Mouse (Mus musculus) heart, postnatal 0 days (tissue): ENCODE results near the gene Dnajc27. TPM values are rescaled to one million over a fixed set of nuclear protein-coding genes. Genes with fewer than 3 reads are reported as not detected.

Experiments
- ATAC-seq: fragments of 200-750 bp; cut with Nextera tagmentation; 2 replicates; pipeline ENCODE4 v1.8.0; 2017; ENCODE audit warnings: low read depth, moderate number of reproducible peaks, moderate library complexity; ENCODE audit not compliant: insufficient read depth
- DNase-seq: peaks from one replicate; pipeline ENCODE4 v3.0.0-alpha.2; 2016; ENCODE audit warnings: low spot score
- H3K27ac ChIP-seq: fragments of 300-500 bp; sonication (generic); 2 replicates; pipeline ENCODE4 v1.5.1; 2014; ENCODE audit warnings: low read depth, mild to moderate bottlenecking
- H3K27me3 ChIP-seq: fragments of 300-500 bp; sonication (generic); 2 replicates; pipeline ENCODE4 v1.6.1; 2014; ENCODE audit warnings: low read length, mixed read lengths; ENCODE audit not compliant: control insufficient read depth, insufficient read depth
- H3K36me3 ChIP-seq: fragments of 300-500 bp; sonication (generic); replicated peaks from 2 replicates; pipeline ENCODE4 v1.6.1; 2014; ENCODE audit warnings: low read length, mixed read lengths; ENCODE audit not compliant: control insufficient read depth, insufficient read depth
- H3K4me1 ChIP-seq: fragments of 300-500 bp; sonication (generic); 2 replicates; pipeline ENCODE4 v1.6.1; 2014; ENCODE audit warnings: antibody characterized with exemption; ENCODE audit not compliant: control insufficient read depth, insufficient read depth
- H3K4me2 ChIP-seq: fragments of 300-500 bp; sonication (generic); 2 replicates; pipeline ENCODE4 v1.6.1; 2014; ENCODE audit warnings: low read depth, mild to moderate bottlenecking, low read length, moderate library complexity
- H3K4me3 ChIP-seq: fragments of 300-500 bp; sonication (generic); 2 replicates; pipeline ENCODE4 v1.5.1; 2014; ENCODE audit warnings: low read depth, low read length
- H3K9ac ChIP-seq: fragments of 300-500 bp; sonication (generic); replicated peaks from 2 replicates; pipeline ENCODE4 v1.6.1; 2014; ENCODE audit warnings: low read depth, low read length, mixed read lengths
- H3K9me3 ChIP-seq: fragments of 300-500 bp; sonication (generic); replicated peaks from 2 replicates; pipeline ENCODE4 v1.6.1; 2016; ENCODE audit warnings: low read length; ENCODE audit not compliant: control insufficient read depth
- CTCF ChIP-seq: IDR thresholded peaks from 2 replicates; pipeline ENCODE4 v1.5.1; 2016; ENCODE audit warnings: antibody characterized with exemption, control low read depth, low read depth
- EP300 ChIP-seq: IDR thresholded peaks from 2 replicates; pipeline ENCODE4 v1.6.1; 2016; ENCODE audit warnings: antibody characterized with exemption, low read depth
- WGBS: fragments of 180-500 bp; shearing (Covaris S2); extraction: QIAGEN DNeasy Blood & Tissue Kit; methylation state at CpG from one replicate; pipeline ENCODE4 v1.1.7; 2014; 5-methylcytosine and 5-hydroxymethylcytosine counted together
- polyA plus RNA-seq: library from polyadenylated mRNA; unstranded; fragments of >200 nt; fragmentation: Nextera tagmentation; extraction: Ambion mirVana; gene quantifications from 2 replicates; pipeline ENCODE4 v1.2.1, GENCODE M21; 2015
- total RNA-seq: library from RNA; depleted of rRNA; stranded (reverse); fragments of >200 nt; gene quantifications from 2 replicates; pipeline ENCODE4 v1.2.3, GENCODE M21; 2014; ENCODE audit warnings: low replicate concordance

The Dnajc27 gene
- total and polyA plus RNA-seq, 2 experiments from 2014 or later, result 3.6 to 15.9 TPM

DNA sequence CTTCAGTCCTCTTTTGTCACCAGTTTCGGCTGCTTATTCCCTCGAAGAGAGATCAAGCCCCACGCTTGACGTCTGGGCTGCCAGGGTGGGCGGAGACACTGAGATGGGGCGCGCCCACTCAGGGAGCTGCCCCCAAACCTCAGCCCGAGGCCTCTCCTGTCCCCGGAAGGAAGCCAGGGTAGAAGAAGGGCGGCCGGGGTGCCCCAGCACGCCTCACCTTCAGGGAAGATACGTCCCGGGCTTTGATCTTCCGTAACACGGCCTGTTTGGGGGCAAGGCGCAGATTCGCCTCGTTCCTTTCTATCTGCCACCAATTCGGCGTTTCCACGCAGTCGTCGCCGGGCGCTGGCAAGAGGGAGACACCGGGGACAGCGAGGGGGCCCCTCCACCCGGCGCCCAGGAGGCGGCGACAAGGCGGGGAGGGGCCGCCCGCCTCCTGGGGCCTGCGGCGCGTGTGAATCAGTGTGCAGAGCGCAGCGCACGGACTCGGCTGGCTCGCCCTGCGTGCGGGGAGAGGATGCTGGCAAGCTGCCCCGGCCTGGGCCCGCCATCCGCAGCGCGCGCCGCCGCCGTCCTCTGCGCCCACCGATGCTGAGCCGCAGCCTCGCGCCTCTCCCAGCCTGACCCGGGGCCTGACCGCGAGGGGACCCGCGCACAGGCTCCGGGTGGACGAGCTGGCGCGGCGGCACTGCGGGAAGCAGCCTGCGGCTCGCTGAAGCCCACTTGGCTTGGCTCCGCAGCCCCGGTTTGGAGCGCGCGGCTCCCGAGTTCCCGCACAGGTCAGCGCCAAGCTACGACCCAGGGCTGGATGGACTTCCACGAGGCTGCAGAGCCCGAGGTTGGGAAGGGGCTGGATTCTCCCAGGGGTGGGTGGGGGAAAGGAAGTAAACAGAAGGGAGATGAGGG lies 50.8 kb downstream of the Dnajc27 start, which contains the start of gene Adcy3:
Gene Adcy3, plus strand, starts transcription at position 163 of the 906 bp plus-strand sequence.
- WGBS, result under 1% methylated on average over 80 of the region's 83 CpGs
- Histone ChIP-seq H3K4me1 (no peaks in the 10 kb centered on the region), H3K4me3 (peak within 1 kb of the TSS; percentile 54), H3K4me2 (peak within 1 kb of the TSS; percentile 90), H3K9ac (peak within 1 kb of the TSS; percentile 41), H3K27me3 (no peaks in the 10 kb centered on the region), H3K9me3 (no peaks in the 10 kb centered on the region), H3K27ac (no peak within 1 kb of the TSS), H3K36me3 (no peaks in the 10 kb centered on the region)
- TF ChIP-seq EP300, result no peak
- no peak for TF ChIP-seq CTCF
- peak; percentile 17 for DNase-seq
- ATAC-seq, result peak; percentile 73

GRCm38 (mm10) chr12:4133847-4134212 lies 51.4 kb downstream of the Dnajc27 start:
- Histone ChIP-seq H3K4me3 (peak overlapping the region; percentile 54), H3K27me3 (no peaks in the 10 kb centered on the region), H3K9me3 (no peaks in the 10 kb centered on the region), H3K4me2 (peak overlapping the region; percentile 90), H3K9ac (peak overlapping the region; percentile 41), H3K27ac (no peak overlapping the region), H3K36me3 (no peaks in the 10 kb centered on the region), H3K4me1 (no peaks in the 10 kb centered on the region)
- TF ChIP-seq EP300 (no peak), CTCF (no peak)
- no peak for ATAC-seq
- WGBS, result 26% methylated on average over 11 of the region's 11 CpGs
- no peak for DNase-seq

- Histone ChIP-seq H3K27ac (no peak overlapping the region), H3K27me3 (no peaks in the 10 kb centered on the region), H3K36me3 (no peaks in the 10 kb centered on the region), H3K9ac (no peak overlapping the region), H3K4me2 (no peak overlapping the region), H3K4me3 (no peak overlapping the region), H3K9me3 (no peaks in the 10 kb centered on the region), H3K4me1 (no peaks in the 10 kb centered on the region; the same call in 1 of the 2 replicates)
- DNase-seq, result no peak
- TF ChIP-seq EP300, result no peak
- TF ChIP-seq CTCF, result 0 out of 2 replicates have a peak, but pooled peaks have one; percentile 2
- 91% methylated on average over 5 of the region's 5 CpGs for WGBS
- ATAC-seq, result no peak
Observed at GRCm38 (mm10) chr12:4143179-4143578, 60.8 kb downstream of the Dnajc27 start.

- 17% methylated on average over 2 of the region's 2 CpGs for WGBS
- no peak for DNase-seq
Observed at GRCm38 (mm10) chr12:4150936-4151335, 68.6 kb downstream of the Dnajc27 start.

GRCm38 (mm10) chr12:4151969-4152368 lies 69.6 kb downstream of the Dnajc27 start:
- Histone ChIP-seq H3K9ac (no peak overlapping the region), H3K9me3 (no peaks in the 10 kb centered on the region), H3K36me3 (no peaks in the 10 kb centered on the region), H3K4me3 (no peak overlapping the region), H3K27me3 (no peaks in the 10 kb centered on the region), H3K4me1 (no peaks in the 10 kb centered on the region; the same call in 1 of the 2 replicates), H3K4me2 (no peak overlapping the region), H3K27ac (no peak overlapping the region)
- TF ChIP-seq EP300 (no peak), CTCF (no peak)
- 83% methylated on average over 3 of the region's 3 CpGs for WGBS
- DNase-seq, result no peak
- no peak for ATAC-seq

More at GRCm38 (mm10) chr12:4150936-4151335, 68.6 kb downstream of the Dnajc27 start:
- Histone ChIP-seq H3K4me3 (no peak overlapping the region), H3K4me1 (no peaks in the 10 kb centered on the region; the same call in 1 of the 2 replicates), H3K9ac (no peak overlapping the region), H3K9me3 (no peaks in the 10 kb centered on the region), H3K27ac (no peak overlapping the region), H3K27me3 (no peaks in the 10 kb centered on the region), H3K4me2 (no peak overlapping the region), H3K36me3 (no peaks in the 10 kb centered on the region)
- no peak for ATAC-seq
- TF ChIP-seq CTCF (no peak), EP300 (no peak)
